Comparison of ENCODE assay signal across 9 mouse cellular contexts in the genomic region with DNA sequence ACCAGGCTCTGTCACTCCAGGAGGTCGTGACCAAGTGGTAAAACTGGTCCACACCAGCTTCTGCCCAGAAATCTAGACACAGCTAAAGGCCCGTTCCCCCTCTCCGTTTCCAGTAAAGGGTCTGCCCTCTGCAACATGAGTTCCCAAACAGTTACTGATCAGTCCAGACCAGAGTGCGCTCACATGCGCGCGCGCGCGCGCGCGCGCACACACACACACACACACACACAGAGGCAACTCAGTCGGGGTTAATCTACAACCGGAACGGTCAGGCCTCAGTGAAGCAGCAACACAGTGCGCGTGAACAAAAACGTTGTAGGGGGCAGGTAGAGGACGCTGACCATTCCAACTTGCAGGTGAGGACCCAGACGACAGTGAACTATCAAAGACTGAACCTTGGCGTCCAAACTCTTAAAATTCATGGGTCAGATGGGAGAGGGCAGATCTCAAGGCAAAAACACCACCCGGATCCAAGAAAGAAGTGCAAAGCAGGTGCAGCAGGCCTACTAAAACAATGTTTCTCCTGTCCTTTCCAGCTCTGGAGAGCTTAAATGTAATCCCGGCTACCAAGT. TPM values are rescaled to one million over a fixed set of nuclear protein-coding genes. Genes with fewer than 3 reads are reported as not detected.
A peak's percentile ranks its signal among the peaks of the same experiment; 100 is the strongest.
DNase-seq lines count a peak whose midpoint lies in the region; ATAC-seq and TF ChIP-seq lines count a peak whose summit lies in the region.
"Had no signal": no experiment of that assay in that cellular context is flagged by ENCODE, and none has a peak within 500 bp of the region (broad histone marks: within the 10 kb centered on the region; RNA-seq: fewer than 3 reads in every experiment).

No protein-coding gene starts in this region.

- no peaks in the 10 kb centered on the region for H3K27me3 ChIP-seq in MEL (ENCODE audit: control insufficient read depth in 1 of 2, insufficient read depth in 2 of 2, low read length in 2 of 2)
- no peaks in the 10 kb centered on the region for H3K27me3 ChIP-seq in intestine, embryonic 15.5 days (replicated peaks)

- ATAC-seq in intestine, embryonic 15.5 days, result peak; percentile 60

- WGBS in intestine, embryonic 15.5 days, result 4% methylated on average over 25 of the region's 25 CpGs

- peak overlapping the region; percentile 62 to 77 for H3K4me3 ChIP-seq in MEL (ENCODE audit: control insufficient read depth in 1 of 2, insufficient read depth in 1 of 2, low read depth in 2 of 2, low read length in 2 of 2)
- H3K4me3 ChIP-seq in intestine, embryonic 15.5 days (replicated peaks), result peak overlapping the region; percentile 93

- H3K36me3 ChIP-seq in MEL (ENCODE audit: control insufficient read depth in 1 of 2, insufficient read depth in 2 of 2, low read length in 2 of 2), result peaks cover 0 to 21% of the 10 kb centered on the region in 2 experiments; a peak in 2 of 4 replicates
- no peaks in the 10 kb centered on the region for H3K36me3 ChIP-seq in intestine, embryonic 15.5 days

- peak overlapping the region; percentile 98 for H3K4me2 ChIP-seq in intestine, embryonic 15.5 days (replicated peaks)

- H3K9me3 ChIP-seq in MEL (replicated peaks; ENCODE audit: insufficient read depth, low read length), result no peaks in the 10 kb centered on the region
- no peaks in the 10 kb centered on the region for H3K9me3 ChIP-seq in intestine, embryonic 15.5 days

- no peaks in the 10 kb centered on the region for H3K79me2 ChIP-seq in MEL (ENCODE audit: control insufficient read depth, insufficient read depth, low read length, poor library complexity)

- TF ChIP-seq EP300 in MEL (IDR thresholded peaks at IDR 0.05; ENCODE audit: low read depth in 1 of 2, low read length in 2 of 2), result no peak

- TF ChIP-seq POLR2A in MEL (IDR thresholded peaks at IDR 0.05; ENCODE audit: control insufficient read depth in 1 of 2, insufficient read depth in 1 of 2, low read depth in 1 of 2, low read length in 2 of 2, poor library complexity in 1 of 2), result no peak

- peaks cover 10 to 41% of the 10 kb centered on the region in 2 experiments; a peak in 3 of 4 replicates for H3K4me1 ChIP-seq in MEL (ENCODE audit: control insufficient read depth in 1 of 2, insufficient read depth in 2 of 2, low read length in 2 of 2)
- peaks cover 51% of the 10 kb centered on the region for H3K4me1 ChIP-seq in intestine, embryonic 15.5 days (replicated peaks)

- peak; percentile 23 for TF ChIP-seq RAD21 in MEL (IDR thresholded peaks at IDR 0.05; ENCODE audit: low read depth, low read length)

- DNase-seq in MEL (ENCODE audit: low read depth, low spot score), result no peak
- peak; percentile 52 for DNase-seq in embryo, embryonic 11 days
- peak; percentile 47 for DNase-seq in mesoderm, embryonic 11.5 days (ENCODE audit: low read depth, low spot score)
- no peak for DNase-seq in Muller cell, postnatal 12 days (ENCODE audit: inconsistent ontology term)
- DNase-seq in cerebellum, postnatal 14 days, result no peak
- DNase-seq in gastrocnemius, adult 8-10 months (ENCODE audit: low spot score in 2 of 2), result no peak
- no peak for DNase-seq in adrenal gland, postnatal 14 days

- peak overlapping the region; percentile 1; the same call in 1 of the 2 replicates for H3K9ac ChIP-seq in MEL (ENCODE audit: control insufficient read depth, low read depth, low read length, poor library complexity, severe bottlenecking)
- peak overlapping the region; percentile 87 for H3K9ac ChIP-seq in intestine, embryonic 15.5 days

- TF ChIP-seq CTCF in MEL (IDR thresholded peaks at IDR 0.05 in 2 of 3, conservative IDR thresholded peaks at IDR 0.05 in 1 of 3; ENCODE audit: control insufficient read depth in 1 of 3, insufficient read depth in 1 of 3, low read depth in 2 of 3, low read length in 3 of 3, poor library complexity in 1 of 3, severe bottlenecking in 1 of 3), result peak in 2 of 3 experiments; percentile 38 to 49; a peak in 3 of 6 replicates

- no peak overlapping the region for H3K27ac ChIP-seq in MEL (ENCODE audit: control insufficient read depth, low read depth, low read length)
- peak overlapping the region; percentile 79 for H3K27ac ChIP-seq in intestine, embryonic 15.5 days

TF ChIP-seq in MEL, 35 proteins besides CTCF, POLR2A, EP300 and RAD21:
- TF ChIP-seq UBTF (IDR thresholded peaks at IDR 0.05; ENCODE audit: borderline replicate concordance, insufficient read depth, low read depth, low read length) (0 out of 2 replicates have a peak, but pooled peaks have one; percentile 16), SIN3A (IDR thresholded peaks at IDR 0.05; ENCODE audit: low read length) (no peak), BHLHE40 (IDR thresholded peaks at IDR 0.05; ENCODE audit: borderline replicate concordance, low read depth, low read length) (no peak), GATA1 (IDR thresholded peaks at IDR 0.05; ENCODE audit: low read depth, low read length) (no peak), TCF12 (IDR thresholded peaks at IDR 0.05; ENCODE audit: low read depth, low read length) (no peak), SMC3 (IDR thresholded peaks at IDR 0.05; ENCODE audit: low read depth, low read length) (peak; percentile 44; the same call in 1 of the 2 replicates), RCOR1 (IDR thresholded peaks at IDR 0.05; ENCODE audit: low read depth, low read length) (no peak), POLR2AphosphoS2 (IDR thresholded peaks at IDR 0.05; ENCODE audit: low read length) (no peak), ELF1 (IDR thresholded peaks at IDR 0.05; ENCODE audit: low read depth, low read length) (no peak), KAT2A (conservative IDR thresholded peaks at IDR 0.05; ENCODE audit: low read depth, low read length) (no peak)

RNA-seq across cellular contexts. Expression of gene Smtnl2, which starts 0.9 kb away (rescaled TPM):
- 10.9 and 11.1 TPM in 2 replicates for total RNA-seq in MEL (2012; rRNA removed)
- polyA plus RNA-seq in MEL (2012; ENCODE audit: insufficient read depth in 1 of 2, insufficient read length in 2 of 2, low read depth in 1 of 2, low replicate concordance in 2 of 2, missing spikeins in 1 of 2), result 10 to 100 TPM in 1 of 2 experiments, not detected in 1; 10.2 TPM
- 41.9 and 45.0 TPM in 2 replicates for polyA plus RNA-seq in intestine, embryonic 15.5 days (2015; fragmentation: Nextera tagmentation; extraction: Ambion mirVana)
- 100 to 1,000 TPM; 270 to 439 (median 347) TPM for total RNA-seq in gastrocnemius, adult 8-10 months (2022)
- 4.1 and 5.4 TPM in 2 replicates for total RNA-seq in adrenal gland, postnatal 14 days (2021)

RNA-seq across cellular contexts. Expression of gene Ggt6, which starts 24.7 kb away (rescaled TPM):
- not detected in 2 replicates for total RNA-seq in MEL (2012; rRNA removed)
- polyA plus RNA-seq in MEL (2012; ENCODE audit: insufficient read depth in 1 of 2, insufficient read length in 2 of 2, low read depth in 1 of 2, low replicate concordance in 2 of 2, missing spikeins in 1 of 2), result under 1 TPM in 1 of 2 experiments, not detected in 1; 0.04 TPM
- polyA plus RNA-seq in intestine, embryonic 15.5 days (2015; fragmentation: Nextera tagmentation; extraction: Ambion mirVana), result 11.5 and 14.4 TPM in 2 replicates
- 1 to 10 TPM; 1.9 to 5.4 (median 3.8) TPM for total RNA-seq in gastrocnemius, adult 8-10 months (2022)
- total RNA-seq in adrenal gland, postnatal 14 days (2021), result 1.7 and 2.8 TPM in 2 replicates
- total RNA-seq: common myeloid progenitor, adult 5-6 weeks had no signal

RNA-seq across cellular contexts. Expression of gene Mybbp1a, which starts 30.5 kb away (rescaled TPM):
- total RNA-seq in MEL (2012; rRNA removed), result 328 and 344 TPM in 2 replicates
- polyA plus RNA-seq in MEL (2012; ENCODE audit: insufficient read depth in 1 of 2, insufficient read length in 2 of 2, low read depth in 1 of 2, low replicate concordance in 2 of 2, missing spikeins in 1 of 2), result 1,000 to 10,000 TPM in 1 of 2 experiments, 100 to 1,000 TPM in 1; 602 to 3,394 TPM
- 171 and 172 TPM in 2 replicates for polyA plus RNA-seq in intestine, embryonic 15.5 days (2015; fragmentation: Nextera tagmentation; extraction: Ambion mirVana)
- 10 to 100 TPM; 54.6 to 66.0 (median 57.1) TPM for total RNA-seq in gastrocnemius, adult 8-10 months (2022)
- 85.6 and 101 TPM in 2 replicates for total RNA-seq in adrenal gland, postnatal 14 days (2021)

RNA-seq across cellular contexts. Expression of gene Tekt1, which starts 48.4 kb away (rescaled TPM):
- not detected in 2 replicates for total RNA-seq in MEL (2012; rRNA removed)
- polyA plus RNA-seq in MEL (2012; ENCODE audit: insufficient read depth in 1 of 2, insufficient read length in 2 of 2, low read depth in 1 of 2, low replicate concordance in 2 of 2, missing spikeins in 1 of 2), result not detected
- 0.19 and 0.33 TPM in 2 replicates for polyA plus RNA-seq in intestine, embryonic 15.5 days (2015; fragmentation: Nextera tagmentation; extraction: Ambion mirVana)
- 1 to 10 TPM in 3 of 4 experiments, under 1 TPM in 1; 0.92 to 3.3 (median 2.5) TPM for total RNA-seq in gastrocnemius, adult 8-10 months (2022)
- not detected in 2 replicates for total RNA-seq in adrenal gland, postnatal 14 days (2021)

Comparison
In these comparisons a context has a peak if more than half of its experiments do, and no peak if none do; other contexts are left out.
1. DNase-seq: peak in embryo, embryonic 11 days (single experiment) and mesoderm, embryonic 11.5 days (single experiment); none in MEL (single experiment), Muller cell, postnatal 12 days (single experiment), cerebellum, postnatal 14 days (0 of 2), gastrocnemius, adult 8-10 months (0 of 2) and adrenal gland, postnatal 14 days (single experiment).
2. RNA of gene Smtnl2, which starts 0.9 kb away (total RNA-seq): 270 to 439 TPM in gastrocnemius, adult 8-10 months; 10.9 to 11.1 TPM in MEL and 4.1 to 5.4 TPM in adrenal gland, postnatal 14 days; every median in the first group is over 10 times any median in the second.